Mouse (Mus musculus) natural killer cell, adult 2 months (primary cell): ENCODE results near the gene Krtap19-4.

ENCODE experiments used
- DNase-seq, 2 experiments: peaks; one replicate each; pipeline ENCODE4 v3.0.0; 2022; ENCODE audit warnings: low spot score in 2 of 2

Gene Krtap19-4

GRCm38 (mm10) chr16:88884989-88885388 lies at the start of gene Krtap19-4:
Gene Krtap19-4 (minus strand): TSS chr16:88885089.
- DNase-seq = no peak

- DNase-seq = no peak
Observed at GRCm38 (mm10) chr16:88932165-88932564, 47.3 kb upstream of the Krtap19-4 start, which contains the start of gene Krtap19-9b. Gene Krtap19-9b (minus strand): TSS chr16:88932265.

- no peak for DNase-seq
Observed at GRCm38 (mm10) chr16:88896357-88896756, 11.5 kb upstream of the Krtap19-4 start, which contains the start of gene Krtap19-5. Gene Krtap19-5 (minus strand): TSS chr16:88896457.

- DNase-seq = no peak
Observed at GRCm38 (mm10) chr16:88886870-88887269, 2.0 kb upstream of the Krtap19-4 start.

DNA sequence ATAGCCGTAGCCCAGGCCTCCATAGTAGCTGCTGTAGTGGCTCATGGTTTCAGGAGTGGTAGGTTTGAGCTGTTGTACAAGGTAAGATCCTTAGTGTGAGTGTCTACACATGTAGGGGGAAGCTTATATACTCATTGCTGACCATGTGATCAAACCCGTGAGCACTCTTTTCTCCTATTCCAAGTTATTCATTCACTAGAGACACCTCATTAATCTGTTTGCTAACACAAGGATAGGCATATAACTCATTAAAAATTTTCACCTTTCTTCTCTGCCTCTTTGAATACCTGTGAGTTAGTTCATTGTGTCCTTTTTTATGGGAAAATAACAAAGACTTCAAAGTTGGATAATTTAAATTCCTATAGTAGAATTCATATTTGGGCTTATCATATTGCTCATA lies 7.0 kb downstream of the Krtap19-4 start, which contains the start of gene Krtap19-3:
Krtap19-3 (minus strand) TSS at position 101 of the 400 bp plus-strand sequence.
- no peak for DNase-seq

GRCm38 (mm10) chr16:88874169-88874568 lies 10.7 kb downstream of the Krtap19-4 start, which contains the start of gene Krtap19-2:
Gene Krtap19-2 (minus strand): TSS chr16:88874269.
- DNase-seq = no peak

DNA sequence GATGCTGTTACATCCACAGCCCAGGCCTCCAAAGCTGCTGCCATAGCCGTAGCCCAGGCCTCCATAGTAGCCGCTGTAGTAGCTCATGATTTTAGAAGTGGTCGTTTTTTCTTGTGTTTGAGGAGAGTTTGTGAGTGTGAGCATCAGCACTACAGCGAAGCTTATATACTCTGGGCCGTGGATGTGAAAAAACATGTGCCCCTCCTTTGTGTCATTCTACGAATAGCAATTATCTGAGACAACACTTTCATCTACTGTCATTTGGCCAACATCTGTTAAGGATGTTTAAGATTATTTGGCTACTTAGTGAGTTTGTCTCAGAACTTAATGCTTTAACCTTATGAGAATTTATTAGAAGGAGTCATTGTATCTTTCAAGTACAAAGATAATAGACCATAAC lies 15.6 kb downstream of the Krtap19-4 start, which contains the start of gene Krtap19-1:
Krtap19-1 (minus strand) TSS at position 101 of the 400 bp plus-strand sequence.
- no peak for DNase-seq

- DNase-seq = no peak
Observed at GRCm38 (mm10) chr16:88864887-88865407, 19.9 kb downstream of the Krtap19-4 start.

DNA sequence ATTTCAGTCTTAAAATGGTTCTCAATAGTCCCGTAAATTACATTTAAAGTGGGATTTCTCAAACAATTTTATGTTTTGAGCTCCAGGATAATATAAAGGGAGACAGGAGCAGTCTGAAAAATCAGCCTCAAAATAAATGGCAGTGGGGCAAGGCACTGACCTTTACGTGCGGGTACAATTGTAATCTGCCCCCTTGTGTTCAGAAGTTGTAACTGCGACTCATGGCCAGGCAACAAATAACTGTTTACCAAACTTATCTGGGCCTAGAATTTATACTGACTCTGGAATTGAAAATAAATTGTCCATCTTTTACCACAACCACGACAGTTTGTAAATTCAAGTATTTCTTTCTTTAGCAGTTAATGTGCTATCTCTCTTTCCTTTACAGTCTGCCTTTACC lies 33.4 kb downstream of the Krtap19-4 start:
- DNase-seq = no peak

DNA sequence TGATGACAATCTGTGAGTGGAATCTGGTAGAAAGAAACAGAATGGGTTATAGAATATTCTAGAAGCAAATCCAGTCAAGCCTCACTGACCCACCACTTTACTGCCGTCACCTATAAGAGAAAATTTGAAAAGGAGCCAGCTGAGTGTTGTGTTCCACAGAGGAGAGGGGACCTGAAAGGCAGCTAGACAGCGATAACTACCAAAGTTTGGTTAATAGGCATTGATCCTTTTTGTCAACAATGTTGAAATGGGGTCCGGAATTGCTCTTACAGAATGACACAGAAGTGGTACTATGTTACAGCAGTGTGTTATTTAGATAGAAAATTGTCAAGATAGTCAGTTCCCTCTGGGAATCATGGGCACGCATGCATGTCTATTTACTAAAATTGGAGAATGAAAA lies 36.3 kb downstream of the Krtap19-4 start:
- no peak for DNase-seq

- DNase-seq = no peak
Observed at GRCm38 (mm10) chr16:88847363-88847762, 37.5 kb downstream of the Krtap19-4 start.
